Mouse (Mus musculus): ENCODE measurements at regions not wholly inside any gene's neighbourhood (a gene's known extent, or its start where the extent isn't known, plus 50 kb on each side); places are given as distances from the start of the nearest gene placed in this dataset.

GRCm38 (mm10) chr1:39106650-39107049 is 86.9 kb upstream of the Npas2 start:
- in situ Hi-C loops (cut with MboI; ENCODE audit: low sequenced_read_pairs in 2 of 2, unreplicated experiment in 2 of 2): no loop called here
- Histone ChIP-seq H3K9me3 (ENCODE audit: control insufficient read depth, insufficient read depth, low read depth, low read length) (no peaks in the 10 kb centered on the region), H3K9ac (ENCODE audit: insufficient read depth, low read depth, low read length, poor library complexity, severe bottlenecking) (no peak overlapping the region), H3K27ac (ENCODE audit: insufficient read depth, low read depth, low read length, poor library complexity, severe bottlenecking) (no peak overlapping the region), H3K4me1 (ENCODE audit: control insufficient read depth in 2 of 2, insufficient read depth in 2 of 2, low read length in 2 of 2, poor library complexity in 1 of 2) (no peaks in the 10 kb centered on the region), H3K36me3 (ENCODE audit: control insufficient read depth, insufficient read depth, low read length, poor library complexity, severe bottlenecking) (no peaks in the 10 kb centered on the region), H3K4me3 (ENCODE audit: insufficient read depth in 1 of 2, low read depth in 1 of 2, low read length in 2 of 2, poor library complexity in 1 of 2, severe bottlenecking in 1 of 2) (no peak overlapping the region)
- DNase-seq (ENCODE audit: low read depth, low spot score): no peak
- TF ChIP-seq MAFK (IDR thresholded peaks at IDR 0.05; ENCODE audit: insufficient read depth, low read depth, low read length): no peak
- no peak for TF ChIP-seq ZC3H11A (IDR thresholded peaks at IDR 0.05; ENCODE audit: borderline replicate concordance, low read depth, low read length)
- TF ChIP-seq HCFC1 (IDR thresholded peaks at IDR 0.05; ENCODE audit: borderline replicate concordance, insufficient read depth, low read length): no peak
- no peak for TF ChIP-seq ZNF384 (IDR thresholded peaks at IDR 0.05; ENCODE audit: low read depth, low read length)

- Histone ChIP-seq H3K9me3 (ENCODE audit: control insufficient read depth, insufficient read depth, low read depth, low read length) (no peaks in the 10 kb centered on the region), H3K27ac (ENCODE audit: insufficient read depth, low read depth, low read length, poor library complexity, severe bottlenecking) (no peak overlapping the region), H3K4me1 (ENCODE audit: control insufficient read depth in 2 of 2, insufficient read depth in 2 of 2, low read length in 2 of 2, poor library complexity in 1 of 2) (no peaks in the 10 kb centered on the region), H3K4me3 (ENCODE audit: insufficient read depth in 1 of 2, low read depth in 1 of 2, low read length in 2 of 2, poor library complexity in 1 of 2, severe bottlenecking in 1 of 2) (no peak overlapping the region), H3K9ac (ENCODE audit: insufficient read depth, low read depth, low read length, poor library complexity, severe bottlenecking) (no peak overlapping the region), H3K36me3 (ENCODE audit: control insufficient read depth, insufficient read depth, low read length, poor library complexity, severe bottlenecking) (no peaks in the 10 kb centered on the region)
- no peak for DNase-seq (ENCODE audit: low read depth, low spot score)
- in situ Hi-C loops (cut with MboI; ENCODE audit: low sequenced_read_pairs in 2 of 2, unreplicated experiment in 2 of 2): no loop called here
- TF ChIP-seq HCFC1 (IDR thresholded peaks at IDR 0.05; ENCODE audit: borderline replicate concordance, insufficient read depth, low read length): no peak
- TF ChIP-seq ZNF384 (IDR thresholded peaks at IDR 0.05; ENCODE audit: low read depth, low read length): no peak
- TF ChIP-seq ZC3H11A (IDR thresholded peaks at IDR 0.05; ENCODE audit: borderline replicate concordance, low read depth, low read length): no peak
- no peak for TF ChIP-seq CHD2 (IDR thresholded peaks at IDR 0.05; ENCODE audit: low read depth, low read length)
- no peak for TF ChIP-seq MAFK (IDR thresholded peaks at IDR 0.05; ENCODE audit: insufficient read depth, low read depth, low read length)
These were observed 77.2 kb upstream of the Npas2 start for GRCm38 (mm10) chr1:39116319-39116718.

DNA sequence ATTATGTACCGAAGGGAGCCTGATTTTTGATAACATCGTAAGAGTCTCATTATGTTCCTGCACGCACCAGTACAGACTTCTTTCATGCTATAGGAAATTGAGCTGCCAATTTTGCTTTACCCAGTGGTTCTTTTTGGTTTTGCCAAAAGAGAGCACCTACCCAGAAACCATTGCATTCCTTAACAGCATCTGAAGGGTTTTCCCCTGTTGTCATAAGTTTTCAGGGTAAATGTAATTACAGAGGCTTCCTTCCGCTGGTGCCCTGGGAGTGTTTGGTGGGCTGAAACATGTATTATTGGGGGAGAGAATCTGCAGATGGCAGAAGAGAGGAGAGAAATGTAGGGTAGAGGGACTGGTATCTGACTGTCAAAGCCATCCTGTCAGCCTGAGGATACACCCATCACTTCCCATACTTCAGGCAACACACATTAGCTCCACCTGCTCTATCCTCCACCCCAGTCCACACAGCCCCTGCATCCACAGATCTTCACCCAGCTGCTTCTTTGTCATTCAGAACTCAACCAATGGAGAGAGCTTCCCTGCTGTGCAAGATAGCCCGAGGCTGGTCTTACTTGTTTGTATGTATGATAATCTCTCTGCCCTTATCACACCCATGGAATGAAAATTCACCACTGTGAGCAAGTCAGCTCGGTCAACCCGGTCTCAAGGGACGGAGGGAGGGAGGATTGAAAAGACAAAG is 71.1 kb upstream of the Npas2 start:
- H3K4me3 ChIP-seq (ENCODE audit: insufficient read depth in 1 of 2, low read depth in 1 of 2, low read length in 2 of 2, poor library complexity in 1 of 2, severe bottlenecking in 1 of 2): no peak overlapping the region
- DNase-seq (ENCODE audit: low read depth, low spot score): peak; percentile 89
- H3K9ac ChIP-seq (ENCODE audit: insufficient read depth, low read depth, low read length, poor library complexity, severe bottlenecking): no peak overlapping the region
- H3K27ac ChIP-seq (ENCODE audit: insufficient read depth, low read depth, low read length, poor library complexity, severe bottlenecking): no peak overlapping the region
- in situ Hi-C loops (cut with MboI; ENCODE audit: low sequenced_read_pairs in 2 of 2, unreplicated experiment in 2 of 2): no loop called here
- no peaks in the 10 kb centered on the region for H3K4me1 ChIP-seq (ENCODE audit: control insufficient read depth in 2 of 2, insufficient read depth in 2 of 2, low read length in 2 of 2, poor library complexity in 1 of 2)
- no peaks in the 10 kb centered on the region for H3K9me3 ChIP-seq (ENCODE audit: control insufficient read depth, insufficient read depth, low read depth, low read length)
- no peaks in the 10 kb centered on the region for H3K36me3 ChIP-seq (ENCODE audit: control insufficient read depth, insufficient read depth, low read length, poor library complexity, severe bottlenecking)
- TF ChIP-seq HCFC1 (IDR thresholded peaks at IDR 0.05; ENCODE audit: borderline replicate concordance, insufficient read depth, low read length) (no peak), ZC3H11A (IDR thresholded peaks at IDR 0.05; ENCODE audit: borderline replicate concordance, low read depth, low read length) (no peak), MAFK (IDR thresholded peaks at IDR 0.05; ENCODE audit: insufficient read depth, low read depth, low read length) (no peak), CHD2 (IDR thresholded peaks at IDR 0.05; ENCODE audit: low read depth, low read length) (no peak), ZNF384 (IDR thresholded peaks at IDR 0.05; ENCODE audit: low read depth, low read length) (no peak)

- TF ChIP-seq MAFK (IDR thresholded peaks at IDR 0.05; ENCODE audit: insufficient read depth, low read depth, low read length) (no peak), ZNF384 (IDR thresholded peaks at IDR 0.05; ENCODE audit: low read depth, low read length) (no peak), HCFC1 (IDR thresholded peaks at IDR 0.05; ENCODE audit: borderline replicate concordance, insufficient read depth, low read length) (no peak), CHD2 (IDR thresholded peaks at IDR 0.05; ENCODE audit: low read depth, low read length) (no peak), ZC3H11A (IDR thresholded peaks at IDR 0.05; ENCODE audit: borderline replicate concordance, low read depth, low read length) (no peak)
- Histone ChIP-seq H3K4me3 (ENCODE audit: insufficient read depth in 1 of 2, low read depth in 1 of 2, low read length in 2 of 2, poor library complexity in 1 of 2, severe bottlenecking in 1 of 2) (no peak overlapping the region), H3K27ac (ENCODE audit: insufficient read depth, low read depth, low read length, poor library complexity, severe bottlenecking) (no peak overlapping the region), H3K4me1 (ENCODE audit: control insufficient read depth in 2 of 2, insufficient read depth in 2 of 2, low read length in 2 of 2, poor library complexity in 1 of 2) (no peaks in the 10 kb centered on the region), H3K9ac (ENCODE audit: insufficient read depth, low read depth, low read length, poor library complexity, severe bottlenecking) (no peak overlapping the region), H3K36me3 (ENCODE audit: control insufficient read depth, insufficient read depth, low read length, poor library complexity, severe bottlenecking) (no peaks in the 10 kb centered on the region), H3K9me3 (ENCODE audit: control insufficient read depth, insufficient read depth, low read depth, low read length) (no peaks in the 10 kb centered on the region)
- no peak for DNase-seq (ENCODE audit: low read depth, low spot score)
- in situ Hi-C loops (cut with MboI; ENCODE audit: low sequenced_read_pairs in 2 of 2, unreplicated experiment in 2 of 2): no loop called here
These were observed 70.3 kb upstream of the Npas2 start for GRCm38 (mm10) chr1:39123081-39123812.
